Mouse (Mus musculus): ENCODE measurements around the gene Drosha. TPM values are rescaled to one million over a fixed set of nuclear protein-coding genes. Genes with fewer than 3 reads are reported as not detected.

Gene Drosha
- polyA plus RNA-seq (2014; fragmentation: Nextera tagmentation; extraction: Ambion mirVana), result 38.8 and 43.1 TPM in 2 replicates

- peak within 1 kb of the TSS; percentile 94 for H3K9ac ChIP-seq (ENCODE audit: low read depth, low read length)
- peak within 1 kb of the TSS; percentile 88 for H3K4me3 ChIP-seq (ENCODE audit: low read depth, low read length)
- H3K36me3 ChIP-seq (ENCODE audit: control insufficient read depth, insufficient read depth, low read length), result peaks cover 60% of the 10 kb centered on the region
- H3K27ac ChIP-seq (replicated peaks; ENCODE audit: low read depth, low read length), result peak within 1 kb of the TSS; percentile 75
- under 1% methylated on average over 41 of the region's 67 CpGs for WGBS
- peak; percentile 100 for ATAC-seq (ENCODE audit: low read depth)
- no peaks in the 10 kb centered on the region for H3K9me3 ChIP-seq (ENCODE audit: control insufficient read depth, low read length)
- peak within 1 kb of the TSS; percentile 80 for H3K4me2 ChIP-seq (ENCODE audit: low read depth, low read length)
- H3K4me1 ChIP-seq (ENCODE audit: control insufficient read depth, insufficient read depth, low read length), result peaks cover 11% of the 10 kb centered on the region
- DNase-seq (ENCODE audit: low spot score), result peak; percentile 99
- no peaks in the 10 kb centered on the region for H3K27me3 ChIP-seq (replicated peaks; ENCODE audit: control insufficient read depth, insufficient read depth, low read length)
These were observed at the start of gene Drosha, which contains the start of gene 6030458C11Rik for GRCm38 (mm10) chr15:12824197-12824952. Drosha (plus strand) TSS chr15:12824815. 6030458C11Rik (minus strand) TSS chr15:12824649.

- 86% methylated on average over 6 of the region's 6 CpGs for whole genome bisulfite sequencing
- Histone ChIP-seq H3K9ac (ENCODE audit: low read depth, low read length) (no peak overlapping the region), H3K4me3 (ENCODE audit: low read depth, low read length) (no peak overlapping the region), H3K27me3 (replicated peaks; ENCODE audit: control insufficient read depth, insufficient read depth, low read length) (no peaks in the 10 kb centered on the region), H3K27ac (replicated peaks; ENCODE audit: low read depth, low read length) (no peak overlapping the region), H3K9me3 (ENCODE audit: control insufficient read depth, low read length) (peaks cover 5% of the 10 kb centered on the region; the same call in 1 of the 2 replicates), H3K36me3 (ENCODE audit: control insufficient read depth, insufficient read depth, low read length) (no peaks in the 10 kb centered on the region), H3K4me1 (ENCODE audit: control insufficient read depth, insufficient read depth, low read length) (no peaks in the 10 kb centered on the region), H3K4me2 (ENCODE audit: low read depth, low read length) (no peak overlapping the region)
- no peak for ATAC-seq (ENCODE audit: low read depth)
- DNase-seq (ENCODE audit: low spot score), result no peak
These were observed 43.3 kb upstream of the Drosha start for GRCm38 (mm10) chr15:12781296-12781695.

DNA sequence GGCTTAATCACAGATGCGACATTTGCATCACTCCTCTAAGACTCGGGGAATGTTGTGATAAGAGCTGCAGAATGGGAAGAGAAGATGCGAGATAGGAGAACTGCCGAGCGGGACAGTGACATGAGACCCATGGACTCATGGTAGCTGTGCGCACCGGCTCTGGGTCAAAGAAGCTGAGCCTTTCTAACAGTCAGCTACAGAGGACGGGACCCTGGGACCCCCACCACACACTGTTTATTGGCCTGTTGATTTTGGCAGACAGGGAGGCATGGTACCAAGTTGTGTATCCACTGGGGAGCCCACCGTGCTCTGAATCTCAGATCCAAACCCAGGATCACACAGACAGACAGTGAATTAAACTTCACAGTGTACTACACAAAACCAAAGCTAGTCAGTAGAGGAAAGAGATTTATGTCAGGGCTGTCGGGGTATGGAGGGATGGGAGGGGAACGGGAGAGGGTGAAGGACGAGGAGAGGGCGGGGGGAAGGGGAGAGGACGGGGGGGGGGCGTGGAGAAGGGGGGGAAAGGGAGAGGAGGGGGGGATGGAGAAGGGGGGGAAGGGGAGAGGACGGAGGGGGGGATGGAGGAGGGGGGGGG is 42.8 kb upstream of the Drosha start:
- Histone ChIP-seq H3K9me3 (ENCODE audit: control insufficient read depth, low read length) (peaks cover 2% of the 10 kb centered on the region; the same call in 1 of the 2 replicates), H3K4me3 (ENCODE audit: low read depth, low read length) (no peak overlapping the region), H3K9ac (ENCODE audit: low read depth, low read length) (no peak overlapping the region), H3K4me1 (ENCODE audit: control insufficient read depth, insufficient read depth, low read length) (no peaks in the 10 kb centered on the region), H3K4me2 (ENCODE audit: low read depth, low read length) (no peak overlapping the region), H3K27ac (replicated peaks; ENCODE audit: low read depth, low read length) (no peak overlapping the region), H3K27me3 (replicated peaks; ENCODE audit: control insufficient read depth, insufficient read depth, low read length) (no peaks in the 10 kb centered on the region), H3K36me3 (ENCODE audit: control insufficient read depth, insufficient read depth, low read length) (no peaks in the 10 kb centered on the region)
- WGBS, result 74% methylated on average over 14 of the region's 16 CpGs
- no peak for ATAC-seq (ENCODE audit: low read depth)
- no peak for DNase-seq (ENCODE audit: low spot score)

DNA sequence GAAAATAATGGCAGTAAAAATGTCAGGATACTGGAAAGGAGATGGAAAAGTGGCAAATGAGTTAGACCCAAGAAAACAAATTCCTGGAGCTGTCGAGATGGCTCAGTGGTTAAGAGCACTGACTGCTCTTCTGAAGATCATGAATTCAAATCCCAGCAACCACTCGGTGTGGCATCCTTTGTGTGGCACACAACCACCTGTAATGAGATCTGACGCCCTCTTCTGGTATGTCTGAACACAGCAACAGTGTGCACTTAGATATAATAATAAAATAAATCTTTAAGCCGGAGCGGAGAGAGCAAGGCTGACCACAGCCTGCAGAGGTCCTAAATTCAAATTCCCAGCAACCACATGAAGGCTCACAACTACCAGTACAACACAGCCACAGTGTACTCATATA is 36.1 kb upstream of the Drosha start:
- no peaks in the 10 kb centered on the region for H3K36me3 ChIP-seq (ENCODE audit: control insufficient read depth, insufficient read depth, low read length)
- H3K4me1 ChIP-seq (ENCODE audit: control insufficient read depth, insufficient read depth, low read length), result peaks cover 6% of the 10 kb centered on the region; the same call in 1 of the 2 replicates
- DNase-seq (ENCODE audit: low spot score) (no peak), ATAC-seq (ENCODE audit: low read depth) (no peak)
- WGBS, result 82% methylated on average over 5 of the region's 5 CpGs
- H3K27ac ChIP-seq (replicated peaks; ENCODE audit: low read depth, low read length), result no peak overlapping the region
- H3K4me3 ChIP-seq (ENCODE audit: low read depth, low read length), result no peak overlapping the region
- no peaks in the 10 kb centered on the region for H3K9me3 ChIP-seq (ENCODE audit: control insufficient read depth, low read length)
- no peak overlapping the region for H3K9ac ChIP-seq (ENCODE audit: low read depth, low read length)
- H3K4me2 ChIP-seq (ENCODE audit: low read depth, low read length), result no peak overlapping the region
- H3K27me3 ChIP-seq (replicated peaks; ENCODE audit: control insufficient read depth, insufficient read depth, low read length), result no peaks in the 10 kb centered on the region

DNA sequence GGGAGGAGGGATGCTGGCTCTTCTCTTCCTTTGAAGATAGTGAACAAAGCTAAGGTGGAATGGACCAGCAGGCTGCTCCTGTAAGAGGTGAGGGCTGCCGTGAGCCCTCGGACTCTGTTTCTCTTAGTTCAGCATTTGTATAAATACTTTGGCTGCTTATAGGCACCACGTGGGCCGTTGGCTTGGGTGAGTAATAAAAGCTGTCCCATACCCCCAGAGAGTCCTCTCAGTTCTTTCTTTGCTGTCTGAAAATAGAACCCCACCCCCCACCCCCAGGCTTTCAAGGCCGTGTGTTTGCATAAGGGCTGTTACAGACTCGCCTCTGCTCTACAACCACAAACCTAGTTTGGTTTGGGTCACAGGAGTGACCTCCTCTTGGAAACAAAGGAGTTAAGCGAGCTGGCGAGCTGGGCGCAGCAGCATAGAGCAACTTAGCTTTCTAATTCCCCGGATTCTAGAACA is 35.2 kb upstream of the Drosha start:
- Histone ChIP-seq H3K27ac (replicated peaks; ENCODE audit: low read depth, low read length) (no peak overlapping the region), H3K9me3 (ENCODE audit: control insufficient read depth, low read length) (no peaks in the 10 kb centered on the region), H3K4me2 (ENCODE audit: low read depth, low read length) (peak overlapping the region; percentile 18; the same call in 1 of the 2 replicates), H3K4me1 (ENCODE audit: control insufficient read depth, insufficient read depth, low read length) (peaks cover 6% of the 10 kb centered on the region; the same call in 1 of the 2 replicates), H3K9ac (ENCODE audit: low read depth, low read length) (0 out of 2 replicates have a peak overlapping the region, but pooled peaks have one; percentile 3), H3K36me3 (ENCODE audit: control insufficient read depth, insufficient read depth, low read length) (no peaks in the 10 kb centered on the region), H3K4me3 (ENCODE audit: low read depth, low read length) (no peak overlapping the region), H3K27me3 (replicated peaks; ENCODE audit: control insufficient read depth, insufficient read depth, low read length) (no peaks in the 10 kb centered on the region)
- peak; percentile 53; the same call in 1 of the 2 replicates for ATAC-seq (ENCODE audit: low read depth)
- DNase-seq (ENCODE audit: low spot score), result peak; percentile 29
- 19% methylated on average over 10 of the region's 10 CpGs for WGBS

GRCm38 (mm10) chr15:12794311-12794710 is 30.3 kb upstream of the Drosha start:
- Histone ChIP-seq H3K36me3 (ENCODE audit: control insufficient read depth, insufficient read depth, low read length) (no peaks in the 10 kb centered on the region), H3K4me1 (ENCODE audit: control insufficient read depth, insufficient read depth, low read length) (peaks cover 4% of the 10 kb centered on the region; the same call in 1 of the 2 replicates), H3K9me3 (ENCODE audit: control insufficient read depth, low read length) (no peaks in the 10 kb centered on the region), H3K4me3 (ENCODE audit: low read depth, low read length) (no peak overlapping the region), H3K9ac (ENCODE audit: low read depth, low read length) (no peak overlapping the region), H3K4me2 (ENCODE audit: low read depth, low read length) (no peak overlapping the region), H3K27ac (replicated peaks; ENCODE audit: low read depth, low read length) (no peak overlapping the region), H3K27me3 (replicated peaks; ENCODE audit: control insufficient read depth, insufficient read depth, low read length) (no peaks in the 10 kb centered on the region)
- 55% methylated on average over 6 of the region's 6 CpGs for WGBS
- no peak for DNase-seq (ENCODE audit: low spot score)
- no peak for ATAC-seq (ENCODE audit: low read depth)

GRCm38 (mm10) chr15:12795457-12795894 is 29.1 kb upstream of the Drosha start:
- Histone ChIP-seq H3K4me1 (ENCODE audit: control insufficient read depth, insufficient read depth, low read length) (no peaks in the 10 kb centered on the region), H3K4me3 (ENCODE audit: low read depth, low read length) (no peak overlapping the region), H3K9me3 (ENCODE audit: control insufficient read depth, low read length) (no peaks in the 10 kb centered on the region), H3K4me2 (ENCODE audit: low read depth, low read length) (no peak overlapping the region), H3K27me3 (replicated peaks; ENCODE audit: control insufficient read depth, insufficient read depth, low read length) (no peaks in the 10 kb centered on the region), H3K27ac (replicated peaks; ENCODE audit: low read depth, low read length) (no peak overlapping the region), H3K36me3 (ENCODE audit: control insufficient read depth, insufficient read depth, low read length) (no peaks in the 10 kb centered on the region), H3K9ac (ENCODE audit: low read depth, low read length) (no peak overlapping the region)
- ATAC-seq (ENCODE audit: low read depth), result 0 out of 2 replicates have a peak, but pooled peaks have one; percentile 44
- DNase-seq (ENCODE audit: low spot score), result peak; percentile 93
- 0% methylated on average over 2 of the region's 2 CpGs for WGBS

DNA sequence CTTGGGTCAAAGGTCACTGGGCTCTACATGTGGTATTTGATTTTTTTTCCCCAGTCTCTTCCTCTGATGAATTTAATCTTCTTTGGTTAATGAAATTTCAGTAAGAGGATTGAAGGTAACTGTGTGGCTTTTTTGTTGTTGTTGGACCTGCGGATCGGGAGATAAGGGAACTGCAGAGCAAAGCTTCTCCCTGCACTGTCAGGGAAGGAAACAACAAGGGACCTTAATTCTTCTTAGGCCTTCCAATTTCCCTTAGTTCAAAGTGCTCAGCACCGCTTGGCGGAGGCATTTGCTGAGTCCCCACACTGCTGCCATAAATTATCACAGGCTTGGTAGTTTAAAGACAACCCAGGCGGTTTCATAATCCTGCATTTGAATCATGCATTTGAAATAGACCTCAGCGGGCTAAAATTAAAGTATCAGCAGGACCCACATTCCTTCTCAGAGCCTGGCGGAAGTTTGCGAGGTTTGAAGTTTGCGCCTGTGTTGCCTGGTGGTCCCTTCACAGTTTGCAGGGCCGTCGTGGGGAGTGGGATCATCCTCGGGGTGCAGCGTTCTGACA is 28.6 kb upstream of the Drosha start:
- Histone ChIP-seq H3K36me3 (ENCODE audit: control insufficient read depth, insufficient read depth, low read length) (no peaks in the 10 kb centered on the region), H3K4me2 (ENCODE audit: low read depth, low read length) (no peak overlapping the region), H3K27ac (replicated peaks; ENCODE audit: low read depth, low read length) (no peak overlapping the region), H3K4me1 (ENCODE audit: control insufficient read depth, insufficient read depth, low read length) (no peaks in the 10 kb centered on the region), H3K27me3 (replicated peaks; ENCODE audit: control insufficient read depth, insufficient read depth, low read length) (no peaks in the 10 kb centered on the region), H3K9me3 (ENCODE audit: control insufficient read depth, low read length) (no peaks in the 10 kb centered on the region), H3K4me3 (ENCODE audit: low read depth, low read length) (no peak overlapping the region), H3K9ac (ENCODE audit: low read depth, low read length) (no peak overlapping the region)
- DNase-seq (ENCODE audit: low spot score), result no peak
- ATAC-seq (ENCODE audit: low read depth), result no peak
- WGBS, result 50% methylated on average over 13 of the region's 13 CpGs

Measured in embryonic facial prominence, embryonic 14.5 days (tissue).